Mouse (Mus musculus) regulatory T cell (primary cell): ENCODE data around the gene Gstt3.

Experiments used
- in situ Hi-C: fragments of 300-600 bp; cut with MboI, MseI; formaldehyde crosslinking; loops from one replicate; pipeline ENCODE4 v1.15.1; 2025; ENCODE audit warnings: high pct_unique_total_duplicates

Gstt3 gene

GRCm38 (mm10) chr10:75780769-75781578 is at the start of gene Gstt3, which contains the start of gene Gm20441:
Gstt3 (minus strand) TSS chr10:75781414.
Gm20441 (minus strand) TSS chr10:75780954.
- in situ Hi-C loops: no loop called here

- in situ Hi-C loops: no loop called here
Measured at GRCm38 (mm10) chr10:75830275-75830670, 49.1 kb upstream of the Gstt3 start.

- in situ Hi-C loops: loop anchor here (5.0 kb wide), 1 partner anchor 62 kb away; no protein-coding TSS in a partner anchor
Measured at GRCm38 (mm10) chr10:75829529-75830274, 48.5 kb upstream of the Gstt3 start.

GRCm38 (mm10) chr10:75828500-75828931 is 47.3 kb upstream of the Gstt3 start:
- in situ Hi-C loops: loop anchor here (5.0 kb wide), 1 partner anchor 61 kb away; no protein-coding TSS in a partner anchor

GRCm38 (mm10) chr10:75827668-75828360 is 46.6 kb upstream of the Gstt3 start:
- in situ Hi-C loops: loop anchor here (5.0 kb wide), 1 partner anchor 61 kb away; no protein-coding TSS in a partner anchor

- in situ Hi-C loops: no loop called here
Measured at GRCm38 (mm10) chr10:75824530-75824929, 43.3 kb upstream of the Gstt3 start.

GRCm38 (mm10) chr10:75823782-75824181 is 42.6 kb upstream of the Gstt3 start:
- in situ Hi-C loops: no loop called here

- in situ Hi-C loops: no loop called here
Measured at GRCm38 (mm10) chr10:75822443-75822842, 41.2 kb upstream of the Gstt3 start, which contains the start of gene Gstt4. Gstt4 (minus strand) TSS chr10:75822543.

GRCm38 (mm10) chr10:75819882-75820281 is 38.7 kb upstream of the Gstt3 start:
- in situ Hi-C loops: no loop called here

- in situ Hi-C loops: no loop called here
Measured at GRCm38 (mm10) chr10:75818641-75819040, 37.4 kb upstream of the Gstt3 start.

GRCm38 (mm10) chr10:75804217-75804616 is 23.0 kb upstream of the Gstt3 start:
- in situ Hi-C loops: loop anchor here (10.0 kb wide), 1 partner anchor 1951 kb away; the partner anchor contains the start of genes Gm3233 and Gm9736

- in situ Hi-C loops: no loop called here
Measured at GRCm38 (mm10) chr10:75798176-75798696, 17.0 kb upstream of the Gstt3 start, which contains the start of gene Gstt1. Gstt1 (minus strand) TSS chr10:75798584.

GRCm38 (mm10) chr10:75797619-75798175 is 16.5 kb upstream of the Gstt3 start:
- in situ Hi-C loops: no loop called here

- in situ Hi-C loops: no loop called here
Measured at GRCm38 (mm10) chr10:75796731-75797516, 15.7 kb upstream of the Gstt3 start.

GRCm38 (mm10) chr10:75794880-75795279 is 13.7 kb upstream of the Gstt3 start:
- in situ Hi-C loops: no loop called here

GRCm38 (mm10) chr10:75790773-75791172 is 9.6 kb upstream of the Gstt3 start:
- in situ Hi-C loops: no loop called here

GRCm38 (mm10) chr10:75789841-75790240 is 8.6 kb upstream of the Gstt3 start:
- in situ Hi-C loops: no loop called here

GRCm38 (mm10) chr10:75789081-75789735 is 8.0 kb upstream of the Gstt3 start:
- in situ Hi-C loops: no loop called here

GRCm38 (mm10) chr10:75788277-75788676 is 7.1 kb upstream of the Gstt3 start:
- in situ Hi-C loops: no loop called here

- in situ Hi-C loops: no loop called here
Measured at GRCm38 (mm10) chr10:75785442-75785841, 4.2 kb upstream of the Gstt3 start.
